Mouse (Mus musculus): ENCODE data around the gene Pmepa1.

- TF ChIP-seq CTCF (IDR thresholded peaks at IDR 0.05; ENCODE audit: low read depth, low read length) (no peak), GATA1 (IDR thresholded peaks at IDR 0.05; ENCODE audit: borderline replicate concordance, low read length) (no peak), TAL1 (conservative IDR thresholded peaks at IDR 0.05; ENCODE audit: low read depth, low read length) (no peak)
Measured at GRCm38 (mm10) chr2:173296408-173296807, 20.1 kb upstream of the Pmepa1 start.
